ENCODE assay signal across 8 mouse cellular contexts in genomic region chr6:28955581-28955980, GRCm38 (mm10).
DNase-seq lines count a peak whose midpoint lies in the region; ATAC-seq lines count a peak whose summit lies in the region.

No protein-coding gene starts in this region.

- no peaks in the 10 kb centered on the region for H3K9me3 ChIP-seq in liver, embryonic 11.5 days (ENCODE audit: control insufficient read depth, low read length)
- no peaks in the 10 kb centered on the region for H3K9me3 ChIP-seq in limb, embryonic 11.5 days (ENCODE audit: control insufficient read depth, low read length)

- H3K27me3 ChIP-seq in liver, embryonic 11.5 days (replicated peaks; ENCODE audit: control insufficient read depth, insufficient read depth, low read length), result no peaks in the 10 kb centered on the region
- H3K27me3 ChIP-seq in limb, embryonic 11.5 days (ENCODE audit: control insufficient read depth, insufficient read depth, low read length), result no peaks in the 10 kb centered on the region

- intact Hi-C loops in gastrocnemius, postnatal 36 days (cut with DNase I), result no loop called here

- no peaks in the 10 kb centered on the region for H3K4me1 ChIP-seq in liver, embryonic 11.5 days (replicated peaks; ENCODE audit: control insufficient read depth, insufficient read depth, low read length)
- no peaks in the 10 kb centered on the region for H3K4me1 ChIP-seq in limb, embryonic 11.5 days (ENCODE audit: control insufficient read depth, insufficient read depth, low read length)

- no peak overlapping the region for H3K9ac ChIP-seq in liver, embryonic 11.5 days (ENCODE audit: low read depth, low read length)
- H3K9ac ChIP-seq in limb, embryonic 11.5 days (ENCODE audit: low read length), result no peak overlapping the region

- WGBS in liver, embryonic 11.5 days, result 19% methylated on average over 11 of the region's 11 CpGs
- WGBS in limb, embryonic 11.5 days, result 16% methylated on average over 11 of the region's 11 CpGs

- DNase-seq in liver (peak; percentile 50), WW6 (ENCODE audit: low read depth, low spot score) (peak; percentile 62)
- no peak for DNase-seq in liver, embryonic 11.5 days (ENCODE audit: low spot score)
- peak; percentile 78 for DNase-seq in cerebellum, adult 9-10 months
- DNase-seq in gastrocnemius, postnatal 36 days, result peak; percentile 28 to 45
- DNase-seq in limb, embryonic 11.5 days (ENCODE audit: low spot score), result peak; percentile 77
- peak; percentile 50 to 52 for DNase-seq in right cerebral cortex, adult 2 months (ENCODE audit: low spot score in 2 of 2)
- no peak for DNase-seq in T-cell, adult 2 months (ENCODE audit: low spot score)

- H3K4me2 ChIP-seq in liver, embryonic 11.5 days, result no peak overlapping the region
- H3K4me2 ChIP-seq in limb, embryonic 11.5 days (ENCODE audit: low read depth, severe bottlenecking), result no peak overlapping the region

- H3K36me3 ChIP-seq in liver, embryonic 11.5 days (ENCODE audit: control insufficient read depth, insufficient read depth, low read length), result no peaks in the 10 kb centered on the region
- no peaks in the 10 kb centered on the region for H3K36me3 ChIP-seq in limb, embryonic 11.5 days (ENCODE audit: control insufficient read depth, insufficient read depth, low read length)

- H3K4me3 ChIP-seq in liver, embryonic 11.5 days (ENCODE audit: low read depth, low read length), result no peak overlapping the region
- no peak overlapping the region for H3K4me3 ChIP-seq in limb, embryonic 11.5 days (ENCODE audit: low read depth, low read length)

- no peak for ATAC-seq in liver, embryonic 11.5 days (replicated peaks; ENCODE audit: low FRiP score)
- no peak for ATAC-seq in limb, embryonic 11.5 days (ENCODE audit: insufficient number of reproducible peaks, low FRiP score, low TSS enrichment, low read depth)

- H3K27ac ChIP-seq in liver, embryonic 11.5 days (ENCODE audit: low read depth, low read length), result no peak overlapping the region
- H3K27ac ChIP-seq in limb, embryonic 11.5 days (replicated peaks; ENCODE audit: low read depth, low read length), result no peak overlapping the region

Comparison
In these comparisons a context has a peak if more than half of its experiments do, and no peak if none do; other contexts are left out.
1. DNase-seq: peak in liver (single experiment), WW6 (single experiment), cerebellum, adult 9-10 months (single experiment), gastrocnemius, postnatal 36 days (2 of 2), limb, embryonic 11.5 days (single experiment) and right cerebral cortex, adult 2 months (2 of 2); none in liver, embryonic 11.5 days (single experiment) and T-cell, adult 2 months (single experiment).